Mouse (Mus musculus) cortical plate, adult 2 months (tissue): ENCODE data around the gene Ddx43. TPM values are rescaled to one million over a fixed set of nuclear protein-coding genes. Genes with fewer than 3 reads are reported as not detected.

Experiments used
- H3K27ac ChIP-seq: fragments of 200-500 bp; 2 replicates; pipeline ENCODE4 v1.5.1; 2012; ENCODE audit warnings: low read length, control low read depth, inconsistent platforms; ENCODE audit not compliant: insufficient read depth
- H3K4me1 ChIP-seq: fragments of 200-500 bp; 2 replicates; pipeline ENCODE4 v1.6.1; 2011; ENCODE audit warnings: low read length; ENCODE audit not compliant: control insufficient read depth, insufficient read depth
- H3K4me3 ChIP-seq: fragments of 200-500 bp; 2 replicates; pipeline ENCODE4 v1.5.1; 2011; ENCODE audit warnings: mild to moderate bottlenecking, low read length, control low read depth; ENCODE audit not compliant: insufficient read depth
- CTCF ChIP-seq: fragments of 200-500 bp; IDR thresholded peaks from 2 replicates; pipeline ENCODE4 v1.5.1; 2011; ENCODE audit warnings: mild to moderate bottlenecking, control low read depth, low read length; ENCODE audit not compliant: insufficient read depth; ENCODE audit errors: extremely low read depth
- POLR2A ChIP-seq: fragments of 200-500 bp; IDR thresholded peaks from 2 replicates; pipeline ENCODE4 v1.6.1; 2011; ENCODE audit warnings: mild to moderate bottlenecking, low read length, control low read depth; ENCODE audit not compliant: insufficient read depth; ENCODE audit errors: extremely low read depth
- polyA plus RNA-seq: library from polyadenylated mRNA; depleted of rRNA; stranded (reverse); fragments of >200 nt; gene quantifications from 2 replicates; pipeline ENCODE4 v1.2.3, GENCODE M21; 2012

The Ddx43 gene
- polyA plus RNA-seq, 1 experiment = 0.27 TPM

DNA sequence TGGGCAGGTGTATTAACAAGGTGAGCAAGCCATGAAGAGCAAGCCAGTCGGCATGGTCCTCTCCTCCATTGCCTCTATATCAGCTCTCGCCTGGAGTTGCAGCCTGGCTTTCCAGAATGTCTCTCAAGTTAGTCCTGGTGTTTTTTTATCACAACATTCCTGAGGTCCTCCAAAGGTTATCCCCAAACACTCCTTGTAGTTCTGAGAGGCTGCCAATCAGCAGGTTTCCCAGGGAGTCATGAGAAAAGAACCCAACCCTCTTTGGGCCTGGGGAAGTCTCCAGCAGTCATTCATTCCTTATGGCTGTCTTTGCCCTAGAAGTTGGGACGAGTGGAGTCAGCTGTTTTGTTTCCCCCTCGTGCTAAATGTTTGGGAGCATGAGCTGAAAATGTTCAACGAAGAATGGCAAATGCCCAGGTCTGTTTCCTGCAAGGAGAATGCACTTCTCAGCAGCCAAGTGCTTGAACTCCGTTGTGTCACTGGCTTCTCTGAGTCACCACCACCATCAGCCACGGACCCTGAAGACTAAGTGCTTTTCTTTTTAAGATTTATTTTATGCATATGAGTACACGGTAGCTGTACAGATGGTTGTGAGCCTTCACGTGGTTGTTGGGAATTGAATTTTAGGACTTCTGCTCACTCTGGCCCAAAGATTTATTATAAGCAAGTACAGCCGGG is 22.6 kb upstream of the Ddx43 start:
- no peak for TF ChIP-seq POLR2A
- TF ChIP-seq CTCF = no peak
- H3K4me1 ChIP-seq = no peaks in the 10 kb centered on the region
- H3K4me3 ChIP-seq = no peak overlapping the region
- no peak overlapping the region for H3K27ac ChIP-seq

DNA sequence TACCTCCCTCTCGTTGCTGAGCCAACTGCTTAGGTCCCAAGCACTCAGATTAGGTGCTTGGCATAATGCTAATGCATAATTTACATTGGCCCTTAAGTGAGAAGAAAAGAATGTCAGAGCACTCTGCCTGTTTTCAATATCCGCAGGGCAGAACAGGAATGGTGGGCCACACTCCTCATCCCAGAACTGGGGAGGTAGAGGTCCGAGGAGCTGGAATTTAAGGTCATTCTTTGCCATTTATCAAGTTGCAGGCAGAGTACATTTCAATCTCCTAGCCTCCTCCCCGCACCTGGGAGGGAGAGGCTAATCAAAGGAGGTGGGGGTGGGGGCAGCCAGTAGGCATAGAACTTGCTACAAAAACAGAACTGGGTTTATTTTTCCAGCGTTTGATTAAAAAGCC is 21.2 kb upstream of the Ddx43 start:
- TF ChIP-seq CTCF (no peak), POLR2A (no peak)
- Histone ChIP-seq H3K27ac (no peak overlapping the region), H3K4me1 (no peaks in the 10 kb centered on the region), H3K4me3 (no peak overlapping the region)

GRCm38 (mm10) chr9:78374885-78375389 is 20.6 kb upstream of the Ddx43 start:
- H3K4me1 ChIP-seq = no peaks in the 10 kb centered on the region
- H3K4me3 ChIP-seq = no peak overlapping the region
- TF ChIP-seq POLR2A (no peak), CTCF (no peak)
- H3K27ac ChIP-seq = no peak overlapping the region

DNA sequence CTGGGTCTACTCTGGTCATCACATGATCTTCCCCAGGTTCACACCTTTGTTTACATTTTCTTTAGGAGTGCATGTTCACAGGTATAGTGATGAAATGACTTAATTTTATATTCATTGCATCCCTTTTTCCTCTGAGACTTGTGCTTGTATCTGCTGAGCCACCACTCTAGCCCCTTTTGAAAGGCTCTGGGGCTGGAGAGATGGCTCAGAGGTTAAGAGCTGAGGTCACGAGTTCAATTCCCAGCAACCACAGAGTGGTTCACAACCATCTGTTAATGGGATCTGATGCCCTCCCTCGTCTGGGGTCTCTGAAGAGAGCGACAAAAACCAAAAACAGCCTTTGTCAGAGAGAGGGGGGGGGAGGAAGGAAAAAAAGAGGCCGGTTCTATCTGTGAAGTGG is 20.1 kb upstream of the Ddx43 start:
- Histone ChIP-seq H3K4me1 (no peaks in the 10 kb centered on the region), H3K27ac (no peak overlapping the region), H3K4me3 (no peak overlapping the region)
- TF ChIP-seq CTCF (no peak), POLR2A (no peak)

- no peak for TF ChIP-seq CTCF
- TF ChIP-seq POLR2A = no peak
- Histone ChIP-seq H3K27ac (no peak overlapping the region), H3K4me1 (no peaks in the 10 kb centered on the region), H3K4me3 (no peak overlapping the region)
These were observed 18.0 kb upstream of the Ddx43 start for GRCm38 (mm10) chr9:78377546-78377945.

DNA sequence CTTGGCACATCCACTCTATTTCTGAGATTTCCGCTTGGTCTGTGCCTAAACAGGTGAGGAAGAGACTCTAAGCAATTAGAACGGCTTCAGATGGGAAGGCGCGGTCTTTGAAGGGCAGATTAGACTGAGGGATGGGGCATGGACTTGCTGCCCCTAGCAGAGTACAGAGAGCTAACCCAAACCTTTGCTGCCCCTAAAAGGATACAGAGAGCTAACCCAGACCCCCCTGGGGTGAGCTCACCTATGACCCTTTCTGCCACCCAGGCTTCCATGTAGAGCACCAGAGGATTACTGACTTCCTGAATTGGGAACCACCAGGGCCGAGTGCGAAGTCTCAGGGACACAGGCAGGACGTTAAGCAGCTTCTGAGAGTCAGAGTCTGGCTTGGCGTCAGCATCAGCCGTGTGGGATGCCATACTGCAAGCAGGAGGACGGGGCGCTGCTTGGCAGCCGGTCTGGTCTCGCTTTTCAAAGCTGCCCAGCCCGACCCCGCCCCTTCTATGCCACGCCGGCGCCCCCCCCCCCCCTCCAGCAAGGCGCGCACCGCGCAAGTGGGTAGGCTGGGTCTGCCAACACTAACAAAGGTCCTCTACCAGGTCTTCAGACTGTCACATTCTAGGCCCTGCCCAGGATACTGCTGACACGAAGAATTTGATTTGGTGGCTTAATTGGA is 17.3 kb upstream of the Ddx43 start, which contains the start of gene Ooep:
Gene Ooep, minus strand, starts transcription at position 613 of the 673 bp plus-strand sequence.
- no peak within 1 kb of the TSS for H3K4me3 ChIP-seq
- H3K4me1 ChIP-seq = no peaks in the 10 kb centered on the region
- no peak within 1 kb of the TSS for H3K27ac ChIP-seq
- TF ChIP-seq POLR2A (no peak), CTCF (no peak)

GRCm38 (mm10) chr9:78385893-78386292 is 9.7 kb upstream of the Ddx43 start:
- Histone ChIP-seq H3K4me3 (no peak overlapping the region), H3K4me1 (no peaks in the 10 kb centered on the region), H3K27ac (no peak overlapping the region)
- TF ChIP-seq POLR2A (no peak), CTCF (no peak)

- Histone ChIP-seq H3K4me3 (no peak overlapping the region), H3K27ac (no peak overlapping the region), H3K4me1 (no peaks in the 10 kb centered on the region)
- TF ChIP-seq CTCF (no peak), POLR2A (no peak)
These were observed 8.6 kb upstream of the Ddx43 start for GRCm38 (mm10) chr9:78386947-78387346.

DNA sequence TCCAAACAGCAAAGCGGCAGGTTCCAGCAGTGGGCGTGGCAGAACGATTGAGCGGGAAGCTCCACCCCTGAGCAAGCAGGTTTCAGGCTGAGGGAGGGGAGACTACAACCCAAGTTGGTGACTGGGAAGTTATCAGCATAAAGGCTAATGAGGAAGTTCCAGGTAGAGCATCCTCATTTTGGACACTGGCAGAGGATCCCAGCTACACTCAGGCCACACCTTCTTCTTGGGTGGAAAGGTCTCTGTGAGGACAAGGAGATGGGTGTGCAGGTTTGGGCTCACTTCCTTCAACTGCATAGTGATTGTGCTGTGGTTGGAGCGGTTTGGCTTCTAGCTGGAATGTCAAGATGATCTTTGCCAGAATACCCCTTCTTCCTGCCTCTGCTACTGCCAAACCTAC is 5.6 kb upstream of the Ddx43 start:
- Histone ChIP-seq H3K4me1 (no peaks in the 10 kb centered on the region), H3K4me3 (no peak overlapping the region), H3K27ac (no peak overlapping the region)
- TF ChIP-seq POLR2A (no peak), CTCF (no peak)

GRCm38 (mm10) chr9:78393741-78394140 is 1.8 kb upstream of the Ddx43 start:
- TF ChIP-seq CTCF (no peak), POLR2A (no peak)
- no peak overlapping the region for H3K27ac ChIP-seq
- H3K4me1 ChIP-seq = no peaks in the 10 kb centered on the region
- no peak overlapping the region for H3K4me3 ChIP-seq
